Mouse (Mus musculus): ENCODE data around the gene Pkp1.

Pkp1 gene

DNA sequence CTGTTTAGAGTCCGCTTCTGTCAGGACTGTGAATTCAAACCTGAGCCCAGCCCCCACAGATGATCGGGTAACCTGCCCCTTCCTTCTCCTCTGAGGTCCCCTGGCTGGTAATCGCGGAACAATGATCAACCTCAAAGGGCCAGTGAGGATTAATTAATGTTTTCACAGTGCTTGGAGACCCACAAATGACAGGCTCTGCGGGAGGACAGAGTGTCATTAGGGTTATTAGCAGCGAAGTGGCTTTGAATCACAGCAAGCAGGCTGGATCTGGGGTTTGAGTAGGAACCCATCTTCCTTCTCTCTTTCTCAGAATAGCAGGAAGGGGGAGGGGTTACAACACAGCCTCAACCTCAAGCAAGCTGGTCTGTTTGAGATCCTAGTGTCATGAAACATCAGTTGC is 9.6 kb downstream of the Pkp1 start:
- in situ Hi-C loops (cut with MboI, MseI) = no loop called here

DNA sequence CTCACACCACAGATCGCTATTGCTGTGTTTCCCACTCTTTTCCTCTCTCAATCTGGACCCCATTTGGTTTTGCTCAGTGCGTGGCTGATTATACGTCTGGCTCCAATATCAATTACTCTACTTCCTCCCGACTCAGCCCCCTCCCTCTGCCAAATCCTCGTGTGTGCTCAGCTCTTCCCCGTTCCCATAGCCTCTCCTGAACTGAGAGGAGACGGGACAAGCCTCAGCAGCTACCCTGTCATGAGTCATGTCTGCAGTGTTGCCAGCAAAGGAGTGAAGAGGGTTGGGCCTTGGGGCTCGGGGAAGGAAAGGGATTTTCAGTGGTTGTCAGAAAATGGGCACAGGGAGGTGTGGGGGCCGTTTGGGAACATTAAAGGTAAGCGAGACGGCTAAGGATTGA is 12.3 kb downstream of the Pkp1 start:
- in situ Hi-C loops (cut with MboI, MseI) = no loop called here

- in situ Hi-C loops (cut with MboI, MseI) = no loop called here
Measured at GRCm38 (mm10) chr1:135899991-135900515, 19.0 kb downstream of the Pkp1 start.

DNA sequence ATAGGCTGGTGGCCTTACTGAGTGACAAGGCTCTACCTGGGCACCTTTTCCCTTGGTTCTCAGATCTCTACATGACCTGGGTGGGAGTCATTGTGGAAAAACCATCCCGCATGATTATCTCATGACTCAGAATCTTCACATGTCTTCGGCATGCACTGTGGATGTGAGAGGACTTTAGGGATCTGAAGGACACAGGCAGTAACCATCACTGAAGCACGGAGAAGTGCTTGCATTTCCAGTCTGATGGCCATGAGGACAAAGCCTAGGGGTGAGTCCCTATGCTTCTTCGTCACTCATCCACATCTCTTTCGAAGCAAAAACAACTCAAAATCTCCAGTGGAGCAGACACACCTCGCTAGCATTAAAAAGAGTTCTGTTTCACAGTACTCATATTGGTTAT is 19.7 kb downstream of the Pkp1 start:
- in situ Hi-C loops (cut with MboI, MseI) = no loop called here

- in situ Hi-C loops (cut with MboI, MseI) = no loop called here
Measured at GRCm38 (mm10) chr1:135895367-135895766, 23.6 kb downstream of the Pkp1 start.

DNA sequence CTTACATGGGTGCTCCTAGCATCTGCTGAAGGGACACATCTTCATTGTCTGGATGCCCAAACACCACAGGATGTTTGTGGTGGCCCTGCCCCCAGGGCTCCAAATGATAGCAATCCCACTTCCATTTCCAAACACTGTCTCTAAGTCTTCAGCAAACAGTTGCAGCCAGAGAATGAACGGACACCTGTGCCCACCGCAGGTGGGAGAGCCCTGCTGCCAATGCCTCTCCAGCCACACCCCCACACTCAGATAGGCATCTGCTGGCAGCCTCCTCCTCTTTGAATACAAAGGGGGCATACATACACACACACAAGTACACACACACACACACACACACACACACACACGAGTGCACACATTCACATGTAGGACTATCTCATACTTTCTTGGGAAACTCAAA is 25.6 kb downstream of the Pkp1 start:
- in situ Hi-C loops (cut with MboI, MseI) = no loop called here

DNA sequence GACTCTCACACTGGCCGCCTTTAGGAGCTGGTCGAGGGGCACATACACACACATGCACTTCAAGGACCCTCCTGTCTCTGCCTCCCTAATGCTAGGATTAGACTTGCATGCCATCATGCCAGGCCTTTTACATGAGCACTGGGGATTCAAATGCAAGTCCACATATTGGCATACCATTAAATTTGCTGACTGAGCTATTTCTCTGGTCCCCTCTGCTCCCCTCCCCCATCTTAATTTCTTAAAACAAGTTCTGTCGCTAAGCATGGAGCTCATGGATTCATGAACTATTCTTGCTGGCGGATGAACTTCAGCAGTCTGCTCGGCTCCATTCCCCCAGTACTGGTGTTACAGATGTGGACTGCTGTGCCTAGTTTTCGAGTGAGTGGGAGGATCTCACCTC is 26.2 kb downstream of the Pkp1 start:
- in situ Hi-C loops (cut with MboI, MseI) = no loop called here

DNA sequence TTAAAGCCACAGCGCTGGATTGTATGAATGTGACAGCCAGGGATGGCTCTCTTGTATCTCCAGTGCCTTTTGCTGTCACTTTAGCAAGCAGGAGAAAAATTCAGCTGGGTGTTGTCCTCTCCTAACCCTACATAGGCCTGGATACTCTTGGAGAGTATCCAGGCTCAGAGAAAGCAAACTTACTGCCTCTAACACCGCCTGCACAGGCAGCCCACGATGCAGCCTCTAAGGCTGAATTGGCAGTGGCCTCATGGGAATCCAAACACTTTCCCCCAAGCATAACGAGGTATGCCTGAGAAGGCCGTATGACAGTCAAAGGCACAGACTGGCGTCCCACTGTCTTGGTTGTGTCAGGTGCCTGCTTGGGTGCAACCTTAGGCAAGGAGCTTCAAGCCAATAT is 26.8 kb downstream of the Pkp1 start:
- in situ Hi-C loops (cut with MboI, MseI) = no loop called here

- in situ Hi-C loops (cut with MboI, MseI) = no loop called here
Measured at GRCm38 (mm10) chr1:135891424-135892216, 27.4 kb downstream of the Pkp1 start.

- in situ Hi-C loops (cut with MboI, MseI) = no loop called here
Measured at GRCm38 (mm10) chr1:135889461-135890185, 29.4 kb downstream of the Pkp1 start.

DNA sequence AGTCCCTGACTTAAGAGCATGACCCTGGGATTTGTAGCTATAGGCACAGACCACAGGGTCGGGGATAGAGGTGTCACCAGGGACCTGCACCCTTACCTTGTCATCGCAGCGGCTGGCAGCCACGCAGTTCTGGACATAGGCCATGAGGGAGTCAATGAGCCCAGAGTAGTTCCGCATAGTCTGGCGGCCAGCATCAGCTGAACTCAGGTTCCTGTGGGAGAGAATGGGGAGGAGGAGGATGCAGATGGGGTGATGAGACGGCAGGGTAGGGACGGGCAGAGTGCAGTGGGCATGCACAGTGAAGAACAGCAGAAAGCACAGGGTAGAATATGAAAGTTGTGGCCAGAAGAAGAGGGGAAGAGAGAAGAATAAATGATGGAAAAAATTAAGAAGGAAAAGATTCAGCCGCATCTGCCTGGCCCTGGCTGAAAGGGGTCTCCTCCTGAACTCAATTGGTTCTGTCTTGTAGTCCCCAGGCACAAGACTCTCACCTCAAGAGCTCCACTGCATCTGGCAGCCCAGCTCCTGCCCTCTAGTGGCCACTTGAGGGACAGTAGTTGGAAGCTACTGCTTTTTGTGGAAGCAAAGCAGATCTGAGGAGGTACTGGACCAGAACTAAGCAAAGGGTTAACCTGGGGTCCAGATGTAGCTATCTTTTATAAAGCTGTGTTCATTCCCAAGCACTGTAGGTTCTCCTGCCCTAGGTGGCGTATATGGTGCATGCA is 36.5 kb downstream of the Pkp1 start:
- in situ Hi-C loops (cut with MboI, MseI) = no loop called here

- in situ Hi-C loops (cut with MboI, MseI) = no loop called here
Measured at GRCm38 (mm10) chr1:135877248-135877647, 41.8 kb downstream of the Pkp1 start.

DNA sequence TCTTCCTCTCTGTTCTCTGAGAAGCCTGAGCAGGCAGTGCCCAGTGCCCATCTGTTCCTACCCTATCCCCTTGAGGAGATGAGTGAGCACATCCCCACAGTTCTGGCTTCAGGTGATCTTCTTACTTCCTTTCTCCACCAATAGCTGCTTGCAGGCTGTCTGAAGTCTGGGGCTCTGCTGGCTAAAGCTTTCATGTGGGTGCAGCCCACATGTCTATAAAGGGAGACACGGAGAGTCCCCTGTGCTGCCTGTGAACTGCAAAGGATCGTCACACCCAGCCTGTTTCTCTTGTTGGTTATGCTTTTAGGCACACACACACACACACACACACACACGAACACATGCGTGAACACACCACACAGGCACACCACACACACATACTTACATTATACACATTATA is 46.0 kb downstream of the Pkp1 start:
- in situ Hi-C loops (cut with MboI, MseI) = no loop called here

GRCm38 (mm10) chr1:135868570-135868969 is 50.4 kb downstream of the Pkp1 start:
- in situ Hi-C loops (cut with MboI, MseI) = loop anchor here (5.0 kb wide), 1 partner anchor 74 kb away; no protein-coding TSS in a partner anchor

- in situ Hi-C loops (cut with MboI, MseI) = loop anchor here (5.0 kb wide), 1 partner anchor 77 kb away; no protein-coding TSS in a partner anchor
Measured at GRCm38 (mm10) chr1:135865518-135866194, 53.4 kb downstream of the Pkp1 start.

- in situ Hi-C loops (cut with MboI, MseI) = loop anchor here (5.0 kb wide), 1 partner anchor 77 kb away; no protein-coding TSS in a partner anchor
Measured at GRCm38 (mm10) chr1:135864830-135865229, 54.2 kb downstream of the Pkp1 start.

GRCm38 (mm10) chr1:135863786-135864335 is 55.1 kb downstream of the Pkp1 start:
- in situ Hi-C loops (cut with MboI, MseI) = no loop called here

GRCm38 (mm10) chr1:135862561-135862960 is 56.4 kb downstream of the Pkp1 start:
- in situ Hi-C loops (cut with MboI, MseI) = no loop called here

DNA sequence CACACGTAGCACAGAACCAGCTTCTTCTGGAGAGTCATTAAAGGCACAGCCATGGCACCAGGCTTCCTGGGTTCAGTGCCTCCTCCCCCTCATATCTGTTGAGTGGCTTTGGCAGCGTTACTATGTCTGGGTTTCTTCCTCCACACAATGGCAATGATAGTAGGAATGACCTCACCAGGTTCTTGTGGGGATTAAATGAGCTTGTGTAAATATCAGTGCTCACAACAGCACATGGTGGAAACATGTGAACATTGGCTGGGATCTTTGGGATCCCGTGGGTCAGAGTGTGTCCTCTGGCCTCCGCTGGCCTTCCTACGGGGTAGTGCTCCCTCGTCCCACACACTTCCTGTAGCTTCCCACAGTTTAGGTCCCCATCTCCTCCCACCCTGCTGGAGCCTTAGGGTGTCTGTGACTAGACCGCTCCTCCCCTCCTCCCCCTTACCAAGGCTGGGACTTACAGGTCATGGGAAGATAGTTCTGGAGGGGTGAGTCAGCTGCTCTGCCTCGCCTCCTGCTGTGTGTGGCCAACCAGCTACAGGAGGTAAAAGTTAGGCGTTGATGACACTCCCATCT is 56.9 kb downstream of the Pkp1 start:
- in situ Hi-C loops (cut with MboI, MseI) = no loop called here

- in situ Hi-C loops (cut with MboI, MseI) = no loop called here
Measured at GRCm38 (mm10) chr1:135861091-135861490, 57.9 kb downstream of the Pkp1 start.

DNA sequence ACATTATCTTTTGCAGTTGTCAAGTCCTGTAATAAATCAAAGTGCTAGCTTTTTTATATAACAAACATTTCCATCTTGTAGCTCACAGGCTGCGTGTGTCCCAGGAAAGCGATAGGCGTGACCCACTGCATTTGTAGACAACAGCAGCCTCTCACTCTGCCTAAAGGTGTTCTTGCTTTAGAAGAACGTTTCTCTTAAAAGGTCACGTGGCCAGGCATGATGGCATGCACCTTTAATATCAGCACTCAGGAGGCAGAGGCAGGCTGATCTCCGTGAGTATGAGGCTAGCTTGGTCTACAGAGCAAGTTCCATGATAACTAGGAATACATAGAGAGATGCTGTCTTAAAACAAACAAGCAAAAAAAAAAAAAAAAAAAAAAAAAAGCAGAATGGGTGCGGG is 60.5 kb downstream of the Pkp1 start:
- in situ Hi-C loops (cut with MboI, MseI) = no loop called here
